ENCODE assay signal across 16 mouse cellular contexts in genomic region chr3:125881835-125882234, GRCm38 (mm10). TPM values are rescaled to one million over a fixed set of nuclear protein-coding genes. Genes with fewer than 3 reads are reported as not detected.
A peak's percentile ranks its signal among the peaks of the same experiment; 100 is the strongest.
DNase-seq lines count a peak whose midpoint lies in the region; ATAC-seq and TF ChIP-seq lines count a peak whose summit lies in the region.
"Had no signal": no experiment of that assay in that cellular context is flagged by ENCODE, and none has a peak within 500 bp of the region (broad histone marks: within the 10 kb centered on the region; RNA-seq: fewer than 3 reads in every experiment).

No protein-coding gene starts in this region.

- H3K4me3 ChIP-seq in embryonic facial prominence, embryonic 11.5 days (ENCODE audit: low read depth, low read length) = no peak overlapping the region
- H3K4me3 ChIP-seq in embryonic facial prominence, embryonic 10.5 days = no peak overlapping the region
- H3K4me3 ChIP-seq in liver, postnatal 0 days (ENCODE audit: low read depth, low read length) = no peak overlapping the region
- H3K4me3 ChIP-seq in liver, embryonic 12.5 days = no peak overlapping the region
- no peak overlapping the region for H3K4me3 ChIP-seq in midbrain, embryonic 14.5 days (replicated peaks; ENCODE audit: low read depth, low read length)
- H3K4me3 ChIP-seq: intestine, embryonic 15.5 days; liver, embryonic 15.5 days; megakaryocyte, embryonic 14.5 days had no signal

- no peaks in the 10 kb centered on the region for H3K9me3 ChIP-seq in embryonic facial prominence, embryonic 11.5 days (replicated peaks; ENCODE audit: control insufficient read depth, low read length)
- H3K9me3 ChIP-seq in embryonic facial prominence, embryonic 10.5 days = no peaks in the 10 kb centered on the region
- no peaks in the 10 kb centered on the region for H3K9me3 ChIP-seq in liver, postnatal 0 days (ENCODE audit: low read length)
- no peaks in the 10 kb centered on the region for H3K9me3 ChIP-seq in liver, embryonic 12.5 days (replicated peaks)
- no peaks in the 10 kb centered on the region for H3K9me3 ChIP-seq in midbrain, embryonic 14.5 days (ENCODE audit: control insufficient read depth, low read length)
- H3K9me3 ChIP-seq: G1E; intestine, embryonic 15.5 days; liver, embryonic 15.5 days; megakaryocyte, embryonic 14.5 days had no signal

- no peak for ATAC-seq in embryonic facial prominence, embryonic 11.5 days (replicated peaks; ENCODE audit: insufficient number of reproducible peaks, low FRiP score, low TSS enrichment, low read depth)
- no peak for ATAC-seq in liver, postnatal 0 days
- ATAC-seq in liver, embryonic 12.5 days = no peak
- peak; percentile 55; the same call in 1 of the 2 replicates for ATAC-seq in midbrain, embryonic 14.5 days (ENCODE audit: low FRiP score, low TSS enrichment)
- ATAC-seq: intestine, embryonic 15.5 days had no signal

- H3K4me1 ChIP-seq in embryonic facial prominence, embryonic 11.5 days (ENCODE audit: control insufficient read depth, insufficient read depth, low read length) = no peaks in the 10 kb centered on the region
- no peaks in the 10 kb centered on the region for H3K4me1 ChIP-seq in embryonic facial prominence, embryonic 10.5 days
- no peaks in the 10 kb centered on the region for H3K4me1 ChIP-seq in liver, postnatal 0 days (ENCODE audit: insufficient read depth)
- H3K4me1 ChIP-seq in liver, embryonic 12.5 days = no peaks in the 10 kb centered on the region
- no peaks in the 10 kb centered on the region for H3K4me1 ChIP-seq in midbrain, embryonic 14.5 days (ENCODE audit: control insufficient read depth, insufficient read depth, low read length)
- H3K4me1 ChIP-seq: intestine, embryonic 15.5 days; liver, embryonic 15.5 days; megakaryocyte, embryonic 14.5 days had no signal

- no peak overlapping the region for H3K27ac ChIP-seq in embryonic facial prominence, embryonic 11.5 days (replicated peaks; ENCODE audit: low read depth, low read length)
- no peak overlapping the region for H3K27ac ChIP-seq in embryonic facial prominence, embryonic 10.5 days (replicated peaks)
- H3K27ac ChIP-seq in liver, postnatal 0 days (ENCODE audit: low read depth) = no peak overlapping the region
- H3K27ac ChIP-seq in liver, embryonic 12.5 days = no peak overlapping the region
- H3K27ac ChIP-seq in midbrain, embryonic 14.5 days (replicated peaks; ENCODE audit: low read depth, low read length) = no peak overlapping the region
- H3K27ac ChIP-seq: intestine, embryonic 15.5 days; liver, embryonic 15.5 days had no signal

- DNase-seq in embryonic facial prominence, embryonic 11.5 days (ENCODE audit: low spot score) = peak; percentile 28
- DNase-seq in embryonic facial prominence, embryonic 10.5 days (ENCODE audit: low spot score) = no peak
- DNase-seq in liver, postnatal 0 days = no peak
- peak; percentile 62 for DNase-seq in brain, adult 2 months (ENCODE audit: low read depth, low spot score)
- DNase-seq in midbrain, embryonic 14.5 days = peak; percentile 51
- DNase-seq in spleen, postnatal 10 days (ENCODE audit: low spot score in 2 of 2) = no peak
- no peak for DNase-seq in spleen, adult 12 weeks (ENCODE audit: low spot score)
- DNase-seq: cerebellum, postnatal 25 days; heart, adult 11 months; heart, postnatal 14 days; spleen, adult 18-20 months had no signal

- TF ChIP-seq EP300 in liver, postnatal 0 days (IDR thresholded peaks at IDR 0.05; ENCODE audit: low read depth) = no peak

- peak; percentile 42 for TF ChIP-seq CTCF in liver, postnatal 0 days (IDR thresholded peaks at IDR 0.05; ENCODE audit: low read depth)

- no peak overlapping the region for H3K9ac ChIP-seq in embryonic facial prominence, embryonic 11.5 days (replicated peaks; ENCODE audit: low read length)
- no peak overlapping the region for H3K9ac ChIP-seq in liver, postnatal 0 days (replicated peaks)
- H3K9ac ChIP-seq in liver, embryonic 12.5 days = no peak overlapping the region
- no peak overlapping the region for H3K9ac ChIP-seq in midbrain, embryonic 14.5 days (replicated peaks; ENCODE audit: low read length)
- H3K9ac ChIP-seq: intestine, embryonic 15.5 days; liver, embryonic 15.5 days had no signal

- no peaks in the 10 kb centered on the region for H3K36me3 ChIP-seq in embryonic facial prominence, embryonic 11.5 days (replicated peaks; ENCODE audit: control insufficient read depth, insufficient read depth, low read depth, low read length)
- no peaks in the 10 kb centered on the region for H3K36me3 ChIP-seq in embryonic facial prominence, embryonic 10.5 days (replicated peaks)
- H3K36me3 ChIP-seq in liver, postnatal 0 days (replicated peaks; ENCODE audit: insufficient read depth, low read length) = no peaks in the 10 kb centered on the region
- H3K36me3 ChIP-seq in liver, embryonic 12.5 days = no peaks in the 10 kb centered on the region
- no peaks in the 10 kb centered on the region for H3K36me3 ChIP-seq in midbrain, embryonic 14.5 days (ENCODE audit: control insufficient read depth, insufficient read depth, low read length)
- H3K36me3 ChIP-seq: G1E; intestine, embryonic 15.5 days; liver, embryonic 15.5 days had no signal

- no peak overlapping the region for H3K4me2 ChIP-seq in embryonic facial prominence, embryonic 11.5 days (ENCODE audit: low read depth, low read length)
- no peak overlapping the region for H3K4me2 ChIP-seq in liver, postnatal 0 days (ENCODE audit: low read depth, low read length)
- H3K4me2 ChIP-seq in liver, embryonic 12.5 days = no peak overlapping the region
- no peak overlapping the region for H3K4me2 ChIP-seq in midbrain, embryonic 14.5 days (ENCODE audit: low read length)
- H3K4me2 ChIP-seq: intestine, embryonic 15.5 days; liver, embryonic 15.5 days had no signal

- no peaks in the 10 kb centered on the region for H3K27me3 ChIP-seq in embryonic facial prominence, embryonic 11.5 days (ENCODE audit: control insufficient read depth, insufficient read depth, low read length)
- no peaks in the 10 kb centered on the region for H3K27me3 ChIP-seq in embryonic facial prominence, embryonic 10.5 days (replicated peaks; ENCODE audit: low read depth, poor library complexity, severe bottlenecking)
- no peaks in the 10 kb centered on the region for H3K27me3 ChIP-seq in liver, postnatal 0 days (ENCODE audit: insufficient read depth, low read length)
- no peaks in the 10 kb centered on the region for H3K27me3 ChIP-seq in liver, embryonic 12.5 days (replicated peaks)
- no peaks in the 10 kb centered on the region for H3K27me3 ChIP-seq in midbrain, embryonic 14.5 days (ENCODE audit: control insufficient read depth, insufficient read depth, low read length)
- H3K27me3 ChIP-seq: intestine, embryonic 15.5 days; liver, embryonic 15.5 days; megakaryocyte, embryonic 14.5 days had no signal

RNA-seq across cellular contexts. Expression of gene Ugt8a, which starts 56.6 kb away (rescaled TPM):
- 1.8 and 2.1 TPM in 2 replicates for polyA plus RNA-seq in embryonic facial prominence, embryonic 11.5 days (2014; fragmentation: Nextera tagmentation; extraction: Ambion mirVana)
- polyA plus RNA-seq in embryonic facial prominence, embryonic 10.5 days (2016; fragmentation: Nextera tagmentation; extraction: Ambion mirVana) = 0.99 and 1.4 TPM in 2 replicates
- polyA plus RNA-seq in liver, postnatal 0 days (2015; fragmentation: Nextera tagmentation; extraction: Ambion mirVana) = 0.31 and 0.39 TPM in 2 replicates
- 0.04 TPM in 1 of 2 replicates, not detected in the other for polyA plus RNA-seq in liver, embryonic 12.5 days (2016; fragmentation: Nextera tagmentation; extraction: Ambion mirVana)
- polyA plus RNA-seq in midbrain, embryonic 14.5 days (2014; fragmentation: Nextera tagmentation; extraction: Ambion mirVana) = 3.3 and 4.2 TPM in 2 replicates
- polyA plus RNA-seq: G1E had no signal

Comparison
In these comparisons a context has a peak if more than half of its experiments do, and no peak if none do; other contexts are left out.
1. DNase-seq: peak in embryonic facial prominence, embryonic 11.5 days (single experiment), brain, adult 2 months (single experiment) and midbrain, embryonic 14.5 days (single experiment); none in embryonic facial prominence, embryonic 10.5 days (single experiment), liver, postnatal 0 days (single experiment), spleen, postnatal 10 days (0 of 2) and spleen, adult 12 weeks (single experiment).